Mouse (Mus musculus) hindbrain, embryonic 15.5 days (tissue): ENCODE data around the gene Zbtb18. TPM values are rescaled to one million over a fixed set of nuclear protein-coding genes. Genes with fewer than 3 reads are reported as not detected.

Source experiments
- ATAC-seq: fragments of 200-750 bp; cut with Nextera tagmentation; 2 replicates; pipeline ENCODE4 v1.8.0; 2017; ENCODE audit warnings: low read depth, moderate number of reproducible peaks, moderate TSS enrichment; ENCODE audit not compliant: low FRiP score
- H3K27ac ChIP-seq: fragments of 300-500 bp; sonication (generic); replicated peaks from 2 replicates; pipeline ENCODE4 v1.5.1; 2015; ENCODE audit warnings: mild to moderate bottlenecking, inconsistent platforms
- H3K27me3 ChIP-seq: fragments of 300-500 bp; sonication (generic); 2 replicates; pipeline ENCODE4 v1.6.1; 2015; ENCODE audit warnings: control low read depth, inconsistent platforms
- H3K36me3 ChIP-seq: fragments of 300-500 bp; sonication (generic); 2 replicates; pipeline ENCODE4 v1.6.1; 2015; ENCODE audit warnings: control low read depth, inconsistent platforms
- H3K4me1 ChIP-seq: fragments of 300-500 bp; sonication (generic); replicated peaks from 2 replicates; pipeline ENCODE4 v1.6.1; 2015; ENCODE audit warnings: control low read depth, inconsistent platforms
- H3K4me2 ChIP-seq: fragments of 300-500 bp; sonication (generic); 2 replicates; pipeline ENCODE4 v1.6.1; 2015; ENCODE audit warnings: moderate library complexity, mild to moderate bottlenecking, inconsistent platforms
- H3K4me3 ChIP-seq: fragments of 300-500 bp; sonication (generic); 2 replicates; pipeline ENCODE4 v1.5.1; 2015; ENCODE audit warnings: mild to moderate bottlenecking, inconsistent platforms
- H3K9ac ChIP-seq: fragments of 300-500 bp; sonication (generic); 2 replicates; pipeline ENCODE4 v1.6.1; 2015; ENCODE audit warnings: inconsistent platforms
- H3K9me3 ChIP-seq: fragments of 300-500 bp; sonication (generic); 2 replicates; pipeline ENCODE4 v1.6.1; 2016; ENCODE audit warnings: control low read depth, inconsistent platforms
- WGBS: fragments of 180-500 bp; shearing (Covaris S2); methylation state at CpG from one replicate; pipeline ENCODE4 v1.1.7; 2015; 5-methylcytosine and 5-hydroxymethylcytosine counted together
- polyA plus RNA-seq: library from polyadenylated mRNA; unstranded; fragments of >200 nt; fragmentation: Nextera tagmentation; extraction: Ambion mirVana; gene quantifications from 2 replicates; pipeline ENCODE4 v1.2.1, GENCODE M21; 2015

The Zbtb18 gene
- polyA plus RNA-seq, 1 experiment from 2014 or later: 11.8 TPM

- Histone ChIP-seq H3K4me1 (peaks cover 9% of the 10 kb centered on the region; the same call in 1 of the 2 replicates), H3K9ac (no peak overlapping the region), H3K9me3 (no peaks in the 10 kb centered on the region), H3K27me3 (no peaks in the 10 kb centered on the region), H3K4me3 (no peak overlapping the region), H3K36me3 (no peaks in the 10 kb centered on the region), H3K4me2 (no peak overlapping the region), H3K27ac (no peak overlapping the region)
- no peak for ATAC-seq
- 65% methylated on average over 8 of the region's 8 CpGs for WGBS
Observed at GRCm38 (mm10) chr1:177491280-177491679, 49.1 kb downstream of the Zbtb18 start.

GRCm38 (mm10) chr1:177494306-177494705 is 52.2 kb downstream of the Zbtb18 start:
- no peak for ATAC-seq
- WGBS: 76% methylated on average over 8 of the region's 8 CpGs
- H3K9me3 ChIP-seq: no peaks in the 10 kb centered on the region
- no peak overlapping the region for H3K9ac ChIP-seq
- H3K4me1 ChIP-seq: peaks cover 9% of the 10 kb centered on the region; the same call in 1 of the 2 replicates
- H3K4me3 ChIP-seq: no peak overlapping the region
- H3K36me3 ChIP-seq: no peaks in the 10 kb centered on the region
- H3K27me3 ChIP-seq: no peaks in the 10 kb centered on the region
- H3K27ac ChIP-seq: no peak overlapping the region
- H3K4me2 ChIP-seq: no peak overlapping the region

GRCm38 (mm10) chr1:177494913-177495542 is 52.9 kb downstream of the Zbtb18 start:
- ATAC-seq: no peak
- no peaks in the 10 kb centered on the region for H3K9me3 ChIP-seq
- no peak overlapping the region for H3K4me3 ChIP-seq
- no peaks in the 10 kb centered on the region for H3K36me3 ChIP-seq
- H3K4me2 ChIP-seq: peak overlapping the region; percentile 9; the same call in 1 of the 2 replicates
- H3K27me3 ChIP-seq: no peaks in the 10 kb centered on the region
- H3K4me1 ChIP-seq: peaks cover 9% of the 10 kb centered on the region; the same call in 1 of the 2 replicates
- WGBS: 45% methylated on average over 9 of the region's 9 CpGs
- no peak overlapping the region for H3K9ac ChIP-seq
- H3K27ac ChIP-seq: no peak overlapping the region

Other genes starting within 250 kb of the Zbtb18 start
- 21.3 and 21.4 TPM in 2 replicates for gene Akt3, start 184.1 kb upstream of the Zbtb18 start, polyA plus RNA-seq